Mouse (Mus musculus) liver, embryonic 15.5 days (tissue): ENCODE measurements around the gene Pdrg1. TPM values are rescaled to one million over a fixed set of nuclear protein-coding genes. Genes with fewer than 3 reads are reported as not detected.
A peak's percentile ranks its signal among the peaks of the same experiment; 100 is the strongest.

ENCODE experiments used
- ATAC-seq: fragments of 200-750 bp; cut with Nextera tagmentation; 2 replicates; pipeline ENCODE4 v1.8.0; 2017; ENCODE audit warnings: moderate number of reproducible peaks, mild to moderate bottlenecking, moderate library complexity; ENCODE audit not compliant: insufficient read depth
- H3K27ac ChIP-seq: fragments of 300-500 bp; sonication (generic); replicated peaks from 2 replicates; pipeline ENCODE4 v1.5.1; 2015; ENCODE audit warnings: mild to moderate bottlenecking, inconsistent platforms
- H3K27me3 ChIP-seq: fragments of 300-500 bp; sonication (generic); 2 replicates; pipeline ENCODE4 v1.6.1; 2015; ENCODE audit warnings: mild to moderate bottlenecking, inconsistent platforms
- H3K36me3 ChIP-seq: fragments of 300-500 bp; sonication (generic); replicated peaks from 2 replicates; pipeline ENCODE4 v1.6.1; 2015; ENCODE audit warnings: moderate library complexity, mild to moderate bottlenecking, inconsistent platforms
- H3K4me1 ChIP-seq: fragments of 300-500 bp; sonication (generic); replicated peaks from 2 replicates; pipeline ENCODE4 v1.6.1; 2015; ENCODE audit warnings: inconsistent platforms
- H3K4me2 ChIP-seq: fragments of 300-500 bp; sonication (generic); 2 replicates; pipeline ENCODE4 v1.6.1; 2015; ENCODE audit warnings: moderate library complexity, mild to moderate bottlenecking, inconsistent platforms
- H3K4me3 ChIP-seq: fragments of 300-500 bp; sonication (generic); replicated peaks from 2 replicates; pipeline ENCODE4 v1.5.1; 2015; ENCODE audit warnings: mild to moderate bottlenecking, inconsistent platforms
- H3K9ac ChIP-seq: fragments of 300-500 bp; sonication (generic); 2 replicates; pipeline ENCODE4 v1.6.1; 2015; ENCODE audit warnings: moderate library complexity, mild to moderate bottlenecking, inconsistent platforms
- H3K9me3 ChIP-seq: fragments of 300-500 bp; sonication (generic); replicated peaks from 2 replicates; pipeline ENCODE4 v1.6.1; 2016; ENCODE audit warnings: inconsistent platforms
- WGBS: fragments of 180-500 bp; shearing (Covaris S2); methylation state at CpG from one replicate; pipeline ENCODE4 v1.1.7; 2015; ENCODE audit warnings: mixed read lengths; ENCODE audit not compliant: insufficient replicate concordance; 5-methylcytosine and 5-hydroxymethylcytosine counted together
- polyA plus RNA-seq: library from polyadenylated mRNA; unstranded; fragments of >200 nt; fragmentation: Nextera tagmentation; extraction: Ambion mirVana; gene quantifications from 2 replicates; pipeline ENCODE4 v1.2.1, GENCODE M21; 2015

Pdrg1 gene
- 36.9 and 39.5 TPM in 2 replicates for polyA plus RNA-seq

GRCm38 (mm10) chr2:153014758-153015593 lies at the start of gene Pdrg1:
Gene Pdrg1, minus strand, starts transcription at chr2:153015427.
- peaks cover 13% of the 10 kb centered on the region for H3K4me1 ChIP-seq
- under 1% methylated on average over 54 of the region's 54 CpGs for WGBS
- peak; percentile 91 for ATAC-seq
- H3K9me3 ChIP-seq: no peaks in the 10 kb centered on the region
- no peak within 1 kb of the TSS for H3K27ac ChIP-seq
- peaks cover 35% of the 10 kb centered on the region for H3K36me3 ChIP-seq
- H3K27me3 ChIP-seq: peaks cover 21% of the 10 kb centered on the region
- peak within 1 kb of the TSS; percentile 83 for H3K4me3 ChIP-seq
- peak within 1 kb of the TSS; percentile 72 for H3K9ac ChIP-seq
- H3K4me2 ChIP-seq: peak within 1 kb of the TSS; percentile 91

- Histone ChIP-seq H3K27ac (no peak overlapping the region), H3K4me2 (no peak overlapping the region), H3K4me1 (peaks cover 10% of the 10 kb centered on the region; the same call in 1 of the 2 replicates), H3K9ac (no peak overlapping the region), H3K9me3 (no peaks in the 10 kb centered on the region), H3K4me3 (no peak overlapping the region), H3K27me3 (0 out of 2 replicates have a peak, but pooled peaks cover 3% of the 10 kb centered on the region), H3K36me3 (no peaks in the 10 kb centered on the region)
- WGBS: 46% methylated on average over 9 of the region's 9 CpGs
- no peak for ATAC-seq
Measured at GRCm38 (mm10) chr2:153064190-153064970, 49.2 kb upstream of the Pdrg1 start.

GRCm38 (mm10) chr2:153063394-153063793 lies 48.2 kb upstream of the Pdrg1 start:
- Histone ChIP-seq H3K4me3 (no peak overlapping the region), H3K9ac (no peak overlapping the region), H3K4me2 (no peak overlapping the region), H3K27ac (no peak overlapping the region), H3K9me3 (no peaks in the 10 kb centered on the region), H3K4me1 (peaks cover 10% of the 10 kb centered on the region; the same call in 1 of the 2 replicates), H3K27me3 (0 out of 2 replicates have a peak, but pooled peaks cover 3% of the 10 kb centered on the region), H3K36me3 (no peaks in the 10 kb centered on the region)
- no peak for ATAC-seq
- WGBS: 45% methylated on average over 3 of the region's 3 CpGs

- Histone ChIP-seq H3K9ac (no peak overlapping the region), H3K4me1 (0 out of 2 replicates have a peak, but pooled peaks cover 10% of the 10 kb centered on the region), H3K4me3 (no peak overlapping the region), H3K36me3 (no peaks in the 10 kb centered on the region), H3K4me2 (no peak overlapping the region), H3K27me3 (0 out of 2 replicates have a peak, but pooled peaks cover 3% of the 10 kb centered on the region), H3K9me3 (no peaks in the 10 kb centered on the region), H3K27ac (no peak overlapping the region)
- no peak for ATAC-seq
- 72% methylated on average over 7 of the region's 7 CpGs for WGBS
Measured at GRCm38 (mm10) chr2:153060216-153060615, 45.0 kb upstream of the Pdrg1 start.

- H3K36me3 ChIP-seq: no peaks in the 10 kb centered on the region
- H3K27ac ChIP-seq: no peak overlapping the region
- H3K4me1 ChIP-seq: no peaks in the 10 kb centered on the region
- no peak for ATAC-seq
- WGBS: 38% methylated on average over 4 of the region's 4 CpGs
- H3K9me3 ChIP-seq: no peaks in the 10 kb centered on the region
- H3K4me3 ChIP-seq: no peak overlapping the region
- H3K27me3 ChIP-seq: peaks cover 9% of the 10 kb centered on the region
- no peak overlapping the region for H3K4me2 ChIP-seq
- H3K9ac ChIP-seq: no peak overlapping the region
Measured at GRCm38 (mm10) chr2:153058365-153058764, 43.1 kb upstream of the Pdrg1 start.

- no peak overlapping the region for H3K4me2 ChIP-seq
- H3K27ac ChIP-seq: no peak overlapping the region
- ATAC-seq: no peak
- H3K36me3 ChIP-seq: no peaks in the 10 kb centered on the region
- peaks cover 28% of the 10 kb centered on the region for H3K27me3 ChIP-seq
- H3K9me3 ChIP-seq: no peaks in the 10 kb centered on the region
- H3K4me1 ChIP-seq: no peaks in the 10 kb centered on the region
- no peak overlapping the region for H3K9ac ChIP-seq
- WGBS: 45% methylated on average over 6 of the region's 6 CpGs
- H3K4me3 ChIP-seq: no peak overlapping the region
Measured at GRCm38 (mm10) chr2:153055270-153055920, 40.2 kb upstream of the Pdrg1 start.

- no peaks in the 10 kb centered on the region for H3K36me3 ChIP-seq
- no peaks in the 10 kb centered on the region for H3K9me3 ChIP-seq
- no peak overlapping the region for H3K4me3 ChIP-seq
- no peak overlapping the region for H3K4me2 ChIP-seq
- no peak overlapping the region for H3K27ac ChIP-seq
- H3K9ac ChIP-seq: no peak overlapping the region
- 68% methylated on average over 8 of the region's 8 CpGs for WGBS
- no peak for ATAC-seq
- peaks cover 28% of the 10 kb centered on the region for H3K27me3 ChIP-seq
- no peaks in the 10 kb centered on the region for H3K4me1 ChIP-seq
Measured at GRCm38 (mm10) chr2:153053896-153054295, 38.7 kb upstream of the Pdrg1 start.

GRCm38 (mm10) chr2:153052700-153053351 lies 37.6 kb upstream of the Pdrg1 start:
- no peaks in the 10 kb centered on the region for H3K4me1 ChIP-seq
- no peak overlapping the region for H3K4me3 ChIP-seq
- no peak overlapping the region for H3K27ac ChIP-seq
- ATAC-seq: no peak
- H3K4me2 ChIP-seq: peak overlapping the region; percentile 18; the same call in 1 of the 2 replicates
- peaks cover 28% of the 10 kb centered on the region for H3K27me3 ChIP-seq
- H3K9me3 ChIP-seq: no peaks in the 10 kb centered on the region
- no peak overlapping the region for H3K9ac ChIP-seq
- 6% methylated on average over 30 of the region's 30 CpGs for WGBS
- no peaks in the 10 kb centered on the region for H3K36me3 ChIP-seq

- H3K27ac ChIP-seq: no peak overlapping the region
- peaks cover 28% of the 10 kb centered on the region for H3K27me3 ChIP-seq
- 28% methylated on average over 9 of the region's 9 CpGs for whole genome bisulfite sequencing
- no peaks in the 10 kb centered on the region for H3K36me3 ChIP-seq
- H3K9ac ChIP-seq: no peak overlapping the region
- ATAC-seq: no peak
- no peak overlapping the region for H3K4me2 ChIP-seq
- no peaks in the 10 kb centered on the region for H3K9me3 ChIP-seq
- no peak overlapping the region for H3K4me3 ChIP-seq
- H3K4me1 ChIP-seq: no peaks in the 10 kb centered on the region
Measured at GRCm38 (mm10) chr2:153051537-153051936, 36.3 kb upstream of the Pdrg1 start.

- Histone ChIP-seq H3K4me1 (no peaks in the 10 kb centered on the region), H3K36me3 (no peaks in the 10 kb centered on the region), H3K4me2 (no peak overlapping the region), H3K9me3 (no peaks in the 10 kb centered on the region), H3K4me3 (no peak overlapping the region), H3K9ac (no peak overlapping the region), H3K27ac (no peak overlapping the region), H3K27me3 (peaks cover 28% of the 10 kb centered on the region)
- ATAC-seq: no peak
- WGBS: 65% methylated on average over 6 of the region's 6 CpGs
Measured at GRCm38 (mm10) chr2:153051095-153051494, 35.9 kb upstream of the Pdrg1 start.
